Mouse (Mus musculus): ENCODE measurements at regions not wholly inside any gene's neighbourhood (a gene's known extent, or its start where the extent isn't known, plus 50 kb on each side); places are given as distances from the start of the nearest gene placed in this dataset.

- ATAC-seq = no peak
- H3K9me3 ChIP-seq (ENCODE audit: control insufficient read depth, low read length) = peaks cover 3% of the 10 kb centered on the region; the same call in 1 of the 2 replicates
- H3K9ac ChIP-seq (replicated peaks; ENCODE audit: low read depth, low read length) = no peak overlapping the region
- H3K27ac ChIP-seq (ENCODE audit: low read length) = no peak overlapping the region
- H3K27me3 ChIP-seq (replicated peaks; ENCODE audit: control insufficient read depth, insufficient read depth, low read length) = no peaks in the 10 kb centered on the region
- no peak overlapping the region for H3K4me2 ChIP-seq (ENCODE audit: low read length)
- WGBS = 90% methylated on average over 9 of the region's 9 CpGs
- H3K4me1 ChIP-seq (replicated peaks; ENCODE audit: control insufficient read depth, insufficient read depth, low read length) = no peaks in the 10 kb centered on the region
- H3K36me3 ChIP-seq (ENCODE audit: control insufficient read depth, insufficient read depth) = no peaks in the 10 kb centered on the region
- H3K4me3 ChIP-seq (replicated peaks; ENCODE audit: low read length) = no peak overlapping the region
These were observed 52.2 kb upstream of the Tmem108 start for GRCm38 (mm10) chr9:103813791-103814190.

- Histone ChIP-seq H3K4me2 (ENCODE audit: low read length) (no peak overlapping the region), H3K9ac (replicated peaks; ENCODE audit: low read depth, low read length) (no peak overlapping the region), H3K9me3 (ENCODE audit: control insufficient read depth, low read length) (no peaks in the 10 kb centered on the region), H3K27ac (ENCODE audit: low read length) (no peak overlapping the region), H3K27me3 (replicated peaks; ENCODE audit: control insufficient read depth, insufficient read depth, low read length) (no peaks in the 10 kb centered on the region), H3K36me3 (ENCODE audit: control insufficient read depth, insufficient read depth) (no peaks in the 10 kb centered on the region), H3K4me3 (replicated peaks; ENCODE audit: low read length) (no peak overlapping the region), H3K4me1 (replicated peaks; ENCODE audit: control insufficient read depth, insufficient read depth, low read length) (no peaks in the 10 kb centered on the region)
- ATAC-seq = no peak
- 96% methylated on average over 2 of the region's 2 CpGs for WGBS
These were observed 57.4 kb upstream of the Tmem108 start for GRCm38 (mm10) chr9:103818998-103819397.

GRCm38 (mm10) chr9:103821632-103822031 is 60.0 kb upstream of the Tmem108 start:
- H3K9me3 ChIP-seq (ENCODE audit: control insufficient read depth, low read length) = no peaks in the 10 kb centered on the region
- no peak overlapping the region for H3K4me2 ChIP-seq (ENCODE audit: low read length)
- no peaks in the 10 kb centered on the region for H3K27me3 ChIP-seq (replicated peaks; ENCODE audit: control insufficient read depth, insufficient read depth, low read length)
- H3K36me3 ChIP-seq (ENCODE audit: control insufficient read depth, insufficient read depth) = no peaks in the 10 kb centered on the region
- H3K4me1 ChIP-seq (replicated peaks; ENCODE audit: control insufficient read depth, insufficient read depth, low read length) = no peaks in the 10 kb centered on the region
- 70% methylated on average over 3 of the region's 3 CpGs for WGBS
- no peak overlapping the region for H3K4me3 ChIP-seq (replicated peaks; ENCODE audit: low read length)
- peak overlapping the region; percentile 70 for H3K27ac ChIP-seq (ENCODE audit: low read length)
- peak; percentile 57 for ATAC-seq
- no peak overlapping the region for H3K9ac ChIP-seq (replicated peaks; ENCODE audit: low read depth, low read length)

- H3K4me3 ChIP-seq (replicated peaks; ENCODE audit: low read length) = no peak overlapping the region
- H3K27ac ChIP-seq (ENCODE audit: low read length) = no peak overlapping the region
- no peaks in the 10 kb centered on the region for H3K9me3 ChIP-seq (ENCODE audit: control insufficient read depth, low read length)
- H3K4me1 ChIP-seq (replicated peaks; ENCODE audit: control insufficient read depth, insufficient read depth, low read length) = no peaks in the 10 kb centered on the region
- no peaks in the 10 kb centered on the region for H3K27me3 ChIP-seq (replicated peaks; ENCODE audit: control insufficient read depth, insufficient read depth, low read length)
- ATAC-seq = no peak
- no peak overlapping the region for H3K9ac ChIP-seq (replicated peaks; ENCODE audit: low read depth, low read length)
- H3K4me2 ChIP-seq (ENCODE audit: low read length) = no peak overlapping the region
- no peaks in the 10 kb centered on the region for H3K36me3 ChIP-seq (ENCODE audit: control insufficient read depth, insufficient read depth)
- WGBS = 41% methylated on average over 3 of the region's 3 CpGs
These were observed 61.9 kb upstream of the Tmem108 start for GRCm38 (mm10) chr9:103823491-103823890.

GRCm38 (mm10) chr9:103841199-103841598 is 79.6 kb upstream of the Tmem108 start:
- no peak overlapping the region for H3K4me3 ChIP-seq (replicated peaks; ENCODE audit: low read length)
- H3K36me3 ChIP-seq (ENCODE audit: control insufficient read depth, insufficient read depth) = no peaks in the 10 kb centered on the region
- peaks cover 5% of the 10 kb centered on the region; the same call in 1 of the 2 replicates for H3K4me1 ChIP-seq (replicated peaks; ENCODE audit: control insufficient read depth, insufficient read depth, low read length)

GRCm38 (mm10) chr9:103843836-103844235 is 82.2 kb upstream of the Tmem108 start:
- 35% methylated on average over 8 of the region's 8 CpGs for WGBS
- Histone ChIP-seq H3K36me3 (ENCODE audit: control insufficient read depth, insufficient read depth) (no peaks in the 10 kb centered on the region), H3K9me3 (ENCODE audit: control insufficient read depth, low read length) (no peaks in the 10 kb centered on the region), H3K4me1 (replicated peaks; ENCODE audit: control insufficient read depth, insufficient read depth, low read length) (peaks cover 8% of the 10 kb centered on the region), H3K4me3 (replicated peaks; ENCODE audit: low read length) (no peak overlapping the region), H3K27ac (ENCODE audit: low read length) (peak overlapping the region; percentile 41), H3K27me3 (replicated peaks; ENCODE audit: control insufficient read depth, insufficient read depth, low read length) (no peaks in the 10 kb centered on the region), H3K4me2 (ENCODE audit: low read length) (0 out of 2 replicates have a peak overlapping the region, but pooled peaks have one; percentile 16), H3K9ac (replicated peaks; ENCODE audit: low read depth, low read length) (no peak overlapping the region)
- no peak for ATAC-seq

More at GRCm38 (mm10) chr9:103841199-103841598, 79.6 kb upstream of the Tmem108 start:
- Histone ChIP-seq H3K9ac (replicated peaks; ENCODE audit: low read depth, low read length) (no peak overlapping the region), H3K4me2 (ENCODE audit: low read length) (no peak overlapping the region), H3K9me3 (ENCODE audit: control insufficient read depth, low read length) (no peaks in the 10 kb centered on the region), H3K27ac (ENCODE audit: low read length) (no peak overlapping the region), H3K27me3 (replicated peaks; ENCODE audit: control insufficient read depth, insufficient read depth, low read length) (no peaks in the 10 kb centered on the region)
- 78% methylated on average over 3 of the region's 3 CpGs for WGBS
- no peak for ATAC-seq

GRCm38 (mm10) chr9:103845916-103846457 is 84.3 kb upstream of the Tmem108 start:
- Histone ChIP-seq H3K4me3 (replicated peaks; ENCODE audit: low read length) (no peak overlapping the region), H3K4me2 (ENCODE audit: low read length) (no peak overlapping the region), H3K9ac (replicated peaks; ENCODE audit: low read depth, low read length) (no peak overlapping the region), H3K4me1 (replicated peaks; ENCODE audit: control insufficient read depth, insufficient read depth, low read length) (peaks cover 8% of the 10 kb centered on the region), H3K27me3 (replicated peaks; ENCODE audit: control insufficient read depth, insufficient read depth, low read length) (no peaks in the 10 kb centered on the region), H3K27ac (ENCODE audit: low read length) (no peak overlapping the region), H3K36me3 (ENCODE audit: control insufficient read depth, insufficient read depth) (no peaks in the 10 kb centered on the region), H3K9me3 (ENCODE audit: control insufficient read depth, low read length) (no peaks in the 10 kb centered on the region)
- WGBS = 78% methylated on average over 6 of the region's 6 CpGs
- no peak for ATAC-seq

- WGBS = 51% methylated on average over 7 of the region's 7 CpGs
- H3K4me1 ChIP-seq (replicated peaks; ENCODE audit: control insufficient read depth, insufficient read depth, low read length) = peaks cover 8% of the 10 kb centered on the region
- no peak overlapping the region for H3K4me3 ChIP-seq (replicated peaks; ENCODE audit: low read length)
- H3K9ac ChIP-seq (replicated peaks; ENCODE audit: low read depth, low read length) = no peak overlapping the region
- H3K27me3 ChIP-seq (replicated peaks; ENCODE audit: control insufficient read depth, insufficient read depth, low read length) = no peaks in the 10 kb centered on the region
- H3K36me3 ChIP-seq (ENCODE audit: control insufficient read depth, insufficient read depth) = no peaks in the 10 kb centered on the region
- no peak overlapping the region for H3K27ac ChIP-seq (ENCODE audit: low read length)
- ATAC-seq = no peak
- H3K4me2 ChIP-seq (ENCODE audit: low read length) = no peak overlapping the region
- no peaks in the 10 kb centered on the region for H3K9me3 ChIP-seq (ENCODE audit: control insufficient read depth, low read length)
These were observed 86.3 kb upstream of the Tmem108 start for GRCm38 (mm10) chr9:103847931-103848330.

- 77% methylated on average over 3 of the region's 3 CpGs for WGBS
- no peak for ATAC-seq
- no peak overlapping the region for H3K4me2 ChIP-seq (ENCODE audit: low read length)
- peaks cover 4% of the 10 kb centered on the region for H3K4me1 ChIP-seq (replicated peaks; ENCODE audit: control insufficient read depth, insufficient read depth, low read length)
- H3K27me3 ChIP-seq (replicated peaks; ENCODE audit: control insufficient read depth, insufficient read depth, low read length) = no peaks in the 10 kb centered on the region
- H3K9ac ChIP-seq (replicated peaks; ENCODE audit: low read depth, low read length) = no peak overlapping the region
- no peaks in the 10 kb centered on the region for H3K36me3 ChIP-seq (ENCODE audit: control insufficient read depth, insufficient read depth)
- H3K4me3 ChIP-seq (replicated peaks; ENCODE audit: low read length) = no peak overlapping the region
- no peaks in the 10 kb centered on the region for H3K9me3 ChIP-seq (ENCODE audit: control insufficient read depth, low read length)
- no peak overlapping the region for H3K27ac ChIP-seq (ENCODE audit: low read length)
These were observed 87.4 kb upstream of the Tmem108 start for GRCm38 (mm10) chr9:103849079-103849478.

GRCm38 (mm10) chr9:103852691-103853090 is 91.1 kb upstream of the Tmem108 start:
- WGBS = 81% methylated on average over 2 of the region's 2 CpGs
- ATAC-seq = no peak
- Histone ChIP-seq H3K27ac (ENCODE audit: low read length) (no peak overlapping the region), H3K4me1 (replicated peaks; ENCODE audit: control insufficient read depth, insufficient read depth, low read length) (peaks cover 3% of the 10 kb centered on the region), H3K9me3 (ENCODE audit: control insufficient read depth, low read length) (no peaks in the 10 kb centered on the region), H3K4me3 (replicated peaks; ENCODE audit: low read length) (no peak overlapping the region), H3K36me3 (ENCODE audit: control insufficient read depth, insufficient read depth) (no peaks in the 10 kb centered on the region), H3K4me2 (ENCODE audit: low read length) (no peak overlapping the region), H3K9ac (replicated peaks; ENCODE audit: low read depth, low read length) (no peak overlapping the region), H3K27me3 (replicated peaks; ENCODE audit: control insufficient read depth, insufficient read depth, low read length) (no peaks in the 10 kb centered on the region)

Measured in forebrain, embryonic 16.5 days (tissue).